Mouse (Mus musculus) hindbrain, embryonic 15.5 days (tissue): ENCODE measurements around the gene Med12l. TPM values are rescaled to one million over a fixed set of nuclear protein-coding genes. Genes with fewer than 3 reads are reported as not detected.

Experiments
- ATAC-seq: fragments of 200-750 bp; cut with Nextera tagmentation; 2 replicates; pipeline ENCODE4 v1.8.0; 2017; ENCODE audit warnings: low read depth, moderate number of reproducible peaks, moderate TSS enrichment; ENCODE audit not compliant: low FRiP score
- H3K27ac ChIP-seq: fragments of 300-500 bp; sonication (generic); replicated peaks from 2 replicates; pipeline ENCODE4 v1.5.1; 2015; ENCODE audit warnings: mild to moderate bottlenecking, inconsistent platforms
- H3K27me3 ChIP-seq: fragments of 300-500 bp; sonication (generic); 2 replicates; pipeline ENCODE4 v1.6.1; 2015; ENCODE audit warnings: control low read depth, inconsistent platforms
- H3K36me3 ChIP-seq: fragments of 300-500 bp; sonication (generic); 2 replicates; pipeline ENCODE4 v1.6.1; 2015; ENCODE audit warnings: control low read depth, inconsistent platforms
- H3K4me1 ChIP-seq: fragments of 300-500 bp; sonication (generic); replicated peaks from 2 replicates; pipeline ENCODE4 v1.6.1; 2015; ENCODE audit warnings: control low read depth, inconsistent platforms
- H3K4me2 ChIP-seq: fragments of 300-500 bp; sonication (generic); 2 replicates; pipeline ENCODE4 v1.6.1; 2015; ENCODE audit warnings: moderate library complexity, mild to moderate bottlenecking, inconsistent platforms
- H3K4me3 ChIP-seq: fragments of 300-500 bp; sonication (generic); 2 replicates; pipeline ENCODE4 v1.5.1; 2015; ENCODE audit warnings: mild to moderate bottlenecking, inconsistent platforms
- H3K9ac ChIP-seq: fragments of 300-500 bp; sonication (generic); 2 replicates; pipeline ENCODE4 v1.6.1; 2015; ENCODE audit warnings: inconsistent platforms
- H3K9me3 ChIP-seq: fragments of 300-500 bp; sonication (generic); 2 replicates; pipeline ENCODE4 v1.6.1; 2016; ENCODE audit warnings: control low read depth, inconsistent platforms
- WGBS: fragments of 180-500 bp; shearing (Covaris S2); methylation state at CpG from one replicate; pipeline ENCODE4 v1.1.7; 2015; 5-methylcytosine and 5-hydroxymethylcytosine counted together
- polyA plus RNA-seq: library from polyadenylated mRNA; unstranded; fragments of >200 nt; fragmentation: Nextera tagmentation; extraction: Ambion mirVana; gene quantifications from 2 replicates; pipeline ENCODE4 v1.2.1, GENCODE M21; 2015

Gene Med12l
- polyA plus RNA-seq, 1 experiment from 2014 or later = 4.2 TPM

DNA sequence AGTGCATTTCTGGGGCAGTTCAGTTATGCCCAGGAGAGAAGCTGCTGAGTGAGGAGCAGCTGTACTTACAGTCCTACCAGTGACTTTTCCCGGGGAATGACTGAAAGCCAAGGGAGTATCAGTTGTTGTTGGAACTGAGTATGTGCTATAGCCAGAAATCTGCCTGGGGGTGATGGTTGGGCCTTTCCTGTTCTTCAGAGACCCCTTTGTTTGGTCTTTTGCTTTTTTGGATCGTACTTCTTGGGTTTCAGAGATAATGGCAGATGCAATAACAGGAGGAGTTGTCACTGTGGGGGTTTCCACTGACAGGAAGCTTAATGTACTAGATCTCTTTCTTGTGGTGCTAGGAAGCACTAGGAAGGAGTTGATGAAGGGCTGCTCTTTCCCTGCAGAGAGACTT lies 322.9 kb downstream of the Med12l start:
- H3K4me2 ChIP-seq = no peak overlapping the region
- no peak overlapping the region for H3K9ac ChIP-seq
- H3K9me3 ChIP-seq = no peaks in the 10 kb centered on the region
- no peak overlapping the region for H3K4me3 ChIP-seq
- H3K27ac ChIP-seq = no peak overlapping the region
- peaks cover 7% of the 10 kb centered on the region for H3K36me3 ChIP-seq
- no peak for ATAC-seq
- 90% methylated on average over 2 of the region's 2 CpGs for WGBS
- H3K4me1 ChIP-seq = no peaks in the 10 kb centered on the region
- H3K27me3 ChIP-seq = no peaks in the 10 kb centered on the region

GRCm38 (mm10) chr3:59341647-59342427 lies 336.2 kb downstream of the Med12l start:
- Histone ChIP-seq H3K4me2 (0 out of 2 replicates have a peak overlapping the region, but pooled peaks have one; percentile 11), H3K4me1 (peaks cover 10% of the 10 kb centered on the region; the same call in 1 of the 2 replicates), H3K9me3 (no peaks in the 10 kb centered on the region), H3K9ac (no peak overlapping the region), H3K27ac (no peak overlapping the region), H3K27me3 (no peaks in the 10 kb centered on the region), H3K36me3 (0 out of 2 replicates have a peak, but pooled peaks cover 3% of the 10 kb centered on the region), H3K4me3 (no peak overlapping the region)
- 74% methylated on average over 11 of the region's 11 CpGs for WGBS
- ATAC-seq = no peak

DNA sequence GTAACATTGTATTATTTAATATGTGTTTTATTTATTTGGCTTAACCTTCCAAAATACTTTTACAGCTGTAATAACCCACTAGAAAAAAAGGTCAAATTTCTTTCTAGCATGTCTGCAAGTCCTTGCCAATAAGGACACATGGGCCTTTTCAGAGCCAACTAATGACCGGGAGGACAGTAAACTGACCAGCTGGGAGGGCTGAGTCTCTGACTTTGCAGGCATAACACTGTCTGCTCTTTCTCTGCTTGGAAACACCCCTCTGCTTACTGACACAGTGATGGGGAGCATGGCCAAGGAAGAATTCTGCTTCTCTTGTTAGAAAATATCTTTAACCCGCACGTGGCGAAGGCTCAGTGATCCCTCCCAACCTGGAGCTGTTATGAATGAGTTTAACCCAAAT lies 337.4 kb downstream of the Med12l start:
- WGBS = 64% methylated on average over 4 of the region's 4 CpGs
- Histone ChIP-seq H3K9me3 (no peaks in the 10 kb centered on the region), H3K4me1 (peaks cover 10% of the 10 kb centered on the region; the same call in 1 of the 2 replicates), H3K27me3 (no peaks in the 10 kb centered on the region), H3K36me3 (0 out of 2 replicates have a peak, but pooled peaks cover 3% of the 10 kb centered on the region), H3K9ac (peak overlapping the region; percentile 77; the same call in 1 of the 2 replicates), H3K4me3 (peak overlapping the region; percentile 93), H3K27ac (no peak overlapping the region), H3K4me2 (peak overlapping the region; percentile 65)
- ATAC-seq = no peak

GRCm38 (mm10) chr3:59344065-59344905 lies 338.7 kb downstream of the Med12l start, which contains the start of gene Igsf10:
TSS of gene Igsf10 (minus strand) at chr3:59344394.
- H3K9me3 ChIP-seq = no peaks in the 10 kb centered on the region
- WGBS = 3% methylated on average over 23 of the region's 23 CpGs
- peak within 1 kb of the TSS; percentile 80 for H3K27ac ChIP-seq
- peak within 1 kb of the TSS; percentile 93 for H3K4me3 ChIP-seq
- ATAC-seq = peak; percentile 96
- H3K36me3 ChIP-seq = no peaks in the 10 kb centered on the region
- H3K4me2 ChIP-seq = peak within 1 kb of the TSS; percentile 65
- H3K27me3 ChIP-seq = no peaks in the 10 kb centered on the region
- peaks cover 10% of the 10 kb centered on the region; the same call in 1 of the 2 replicates for H3K4me1 ChIP-seq
- peak within 1 kb of the TSS; percentile 77 for H3K9ac ChIP-seq

GRCm38 (mm10) chr3:59351768-59352167 lies 346.1 kb downstream of the Med12l start:
- H3K9me3 ChIP-seq = no peaks in the 10 kb centered on the region
- ATAC-seq = no peak
- H3K4me1 ChIP-seq = no peaks in the 10 kb centered on the region
- no peak overlapping the region for H3K27ac ChIP-seq
- H3K4me2 ChIP-seq = no peak overlapping the region
- H3K4me3 ChIP-seq = no peak overlapping the region
- no peak overlapping the region for H3K9ac ChIP-seq
- no peaks in the 10 kb centered on the region for H3K36me3 ChIP-seq
- no peaks in the 10 kb centered on the region for H3K27me3 ChIP-seq

DNA sequence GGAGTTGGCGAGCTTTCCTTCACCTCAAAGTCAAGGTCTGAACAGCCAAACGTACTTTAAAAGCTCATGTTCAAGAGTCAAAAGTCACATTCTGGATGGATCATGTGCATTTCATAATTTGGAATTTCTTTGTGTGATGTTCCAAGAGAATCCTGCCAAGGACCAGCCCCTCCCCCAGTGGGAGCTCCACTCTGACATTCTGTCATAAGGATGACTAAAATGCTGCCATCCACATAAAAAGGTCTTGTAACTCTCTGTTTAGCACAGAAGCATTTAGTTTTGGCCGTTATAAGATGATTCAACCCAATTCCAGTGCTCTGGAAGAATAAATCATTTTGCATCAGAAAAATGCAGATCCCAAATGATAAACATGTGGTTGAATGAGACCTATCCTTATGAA lies 348.5 kb downstream of the Med12l start:
- no peaks in the 10 kb centered on the region for H3K27me3 ChIP-seq
- H3K36me3 ChIP-seq = no peaks in the 10 kb centered on the region
- H3K4me3 ChIP-seq = no peak overlapping the region
- no peaks in the 10 kb centered on the region for H3K9me3 ChIP-seq
- no peak overlapping the region for H3K4me2 ChIP-seq
- no peaks in the 10 kb centered on the region for H3K4me1 ChIP-seq
- H3K27ac ChIP-seq = no peak overlapping the region
- WGBS = 94% methylated on average over 3 of the region's 3 CpGs
- no peak overlapping the region for H3K9ac ChIP-seq
- ATAC-seq = no peak

DNA sequence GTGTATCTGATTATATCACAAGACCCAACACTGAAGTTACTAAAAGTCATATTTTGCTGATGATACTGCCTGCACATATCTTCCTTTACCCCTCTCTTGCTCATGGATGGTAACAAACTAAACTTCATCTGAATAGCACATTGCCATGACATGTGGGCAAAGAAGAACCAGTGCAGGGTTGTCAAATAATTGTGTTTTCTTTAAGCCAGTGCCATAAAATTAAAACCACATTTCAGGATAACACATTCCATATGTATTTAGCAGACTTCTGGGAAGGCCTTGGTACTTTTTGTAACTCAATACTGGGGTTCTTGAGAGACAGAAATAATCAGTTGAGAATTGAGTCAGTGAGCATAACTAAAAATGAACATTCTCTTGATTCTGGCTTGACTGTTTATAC lies 354.5 kb downstream of the Med12l start:
- Histone ChIP-seq H3K27ac (no peak overlapping the region), H3K27me3 (no peaks in the 10 kb centered on the region), H3K4me3 (no peak overlapping the region), H3K4me1 (no peaks in the 10 kb centered on the region), H3K9me3 (no peaks in the 10 kb centered on the region), H3K4me2 (no peak overlapping the region), H3K36me3 (no peaks in the 10 kb centered on the region), H3K9ac (no peak overlapping the region)
- no peak for ATAC-seq

DNA sequence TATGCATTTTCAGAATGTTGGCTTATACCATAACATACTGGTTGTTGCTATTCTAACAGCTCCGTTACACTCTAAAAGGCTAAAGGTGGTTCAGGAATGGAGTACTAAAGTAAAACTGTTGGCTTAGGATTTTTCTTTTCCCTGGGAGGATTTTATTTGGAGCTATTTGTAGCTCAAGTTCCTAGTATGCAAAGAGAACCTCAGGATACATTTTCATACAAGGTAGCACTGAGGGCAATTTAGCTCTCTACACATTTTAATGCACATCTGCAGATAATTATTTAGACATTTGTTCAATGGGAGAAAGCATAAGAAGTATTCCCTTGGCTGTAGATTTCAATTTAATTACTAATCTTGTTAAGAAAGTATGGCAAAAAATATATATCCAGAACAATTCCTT lies 356.3 kb downstream of the Med12l start:
- no peaks in the 10 kb centered on the region for H3K4me1 ChIP-seq
- no peak overlapping the region for H3K9ac ChIP-seq
- WGBS = 90% methylated on average over 1 of the region's 1 CpGs
- no peak overlapping the region for H3K4me2 ChIP-seq
- H3K27ac ChIP-seq = no peak overlapping the region
- H3K4me3 ChIP-seq = no peak overlapping the region
- no peaks in the 10 kb centered on the region for H3K27me3 ChIP-seq
- ATAC-seq = no peak
- H3K36me3 ChIP-seq = no peaks in the 10 kb centered on the region
- H3K9me3 ChIP-seq = no peaks in the 10 kb centered on the region

Other genes with a start within 250 kb of the Med12l start
- 0.07 TPM in 1 of 2 replicates, not detected in the other for gene Mindy4b-ps, start 183.5 kb upstream of the Med12l start, polyA plus RNA-seq
- 3.0 and 3.4 TPM in 2 replicates for gene Clrn1, start 120.5 kb upstream of the Med12l start, polyA plus RNA-seq
- gene Gpr171, start 96.0 kb downstream of the Med12l start, polyA plus RNA-seq = 0.89 and 1.2 TPM in 2 replicates
- gene P2ry14, start 147.8 kb downstream of the Med12l start, polyA plus RNA-seq = 3.3 and 3.8 TPM in 2 replicates
- gene Gpr87, start 189.3 kb downstream of the Med12l start, polyA plus RNA-seq = 0.09 and 0.14 TPM in 2 replicates
- gene P2ry13, start 205.1 kb downstream of the Med12l start, polyA plus RNA-seq = 1.5 and 1.7 TPM in 2 replicates